Mouse (Mus musculus) heart, postnatal 0 days (tissue): ENCODE measurements at regions not wholly inside any gene's neighbourhood (a gene's known extent, or its start where the extent isn't known, plus 50 kb on each side); places are given as distances from the start of the nearest gene placed in this dataset.

Experiments used
- ATAC-seq: fragments of 200-750 bp; cut with Nextera tagmentation; 2 replicates; pipeline ENCODE4 v1.8.0; 2017; ENCODE audit warnings: low read depth, moderate number of reproducible peaks, moderate library complexity; ENCODE audit not compliant: insufficient read depth
- DNase-seq: peaks from one replicate; pipeline ENCODE4 v3.0.0-alpha.2; 2016; ENCODE audit warnings: low spot score
- H3K27ac ChIP-seq: fragments of 300-500 bp; sonication (generic); 2 replicates; pipeline ENCODE4 v1.5.1; 2014; ENCODE audit warnings: low read depth, mild to moderate bottlenecking
- H3K27me3 ChIP-seq: fragments of 300-500 bp; sonication (generic); 2 replicates; pipeline ENCODE4 v1.6.1; 2014; ENCODE audit warnings: low read length, mixed read lengths; ENCODE audit not compliant: control insufficient read depth, insufficient read depth
- H3K36me3 ChIP-seq: fragments of 300-500 bp; sonication (generic); replicated peaks from 2 replicates; pipeline ENCODE4 v1.6.1; 2014; ENCODE audit warnings: low read length, mixed read lengths; ENCODE audit not compliant: control insufficient read depth, insufficient read depth
- H3K4me1 ChIP-seq: fragments of 300-500 bp; sonication (generic); 2 replicates; pipeline ENCODE4 v1.6.1; 2014; ENCODE audit warnings: antibody characterized with exemption; ENCODE audit not compliant: control insufficient read depth, insufficient read depth
- H3K4me2 ChIP-seq: fragments of 300-500 bp; sonication (generic); 2 replicates; pipeline ENCODE4 v1.6.1; 2014; ENCODE audit warnings: low read depth, mild to moderate bottlenecking, low read length, moderate library complexity
- H3K4me3 ChIP-seq: fragments of 300-500 bp; sonication (generic); 2 replicates; pipeline ENCODE4 v1.5.1; 2014; ENCODE audit warnings: low read depth, low read length
- H3K9ac ChIP-seq: fragments of 300-500 bp; sonication (generic); replicated peaks from 2 replicates; pipeline ENCODE4 v1.6.1; 2014; ENCODE audit warnings: low read depth, low read length, mixed read lengths
- H3K9me3 ChIP-seq: fragments of 300-500 bp; sonication (generic); replicated peaks from 2 replicates; pipeline ENCODE4 v1.6.1; 2016; ENCODE audit warnings: low read length; ENCODE audit not compliant: control insufficient read depth
- CTCF ChIP-seq: IDR thresholded peaks from 2 replicates; pipeline ENCODE4 v1.5.1; 2016; ENCODE audit warnings: antibody characterized with exemption, control low read depth, low read depth
- EP300 ChIP-seq: IDR thresholded peaks from 2 replicates; pipeline ENCODE4 v1.6.1; 2016; ENCODE audit warnings: antibody characterized with exemption, low read depth
- WGBS: fragments of 180-500 bp; shearing (Covaris S2); extraction: QIAGEN DNeasy Blood & Tissue Kit; methylation state at CpG from one replicate; pipeline ENCODE4 v1.1.7; 2014; 5-methylcytosine and 5-hydroxymethylcytosine counted together

DNA sequence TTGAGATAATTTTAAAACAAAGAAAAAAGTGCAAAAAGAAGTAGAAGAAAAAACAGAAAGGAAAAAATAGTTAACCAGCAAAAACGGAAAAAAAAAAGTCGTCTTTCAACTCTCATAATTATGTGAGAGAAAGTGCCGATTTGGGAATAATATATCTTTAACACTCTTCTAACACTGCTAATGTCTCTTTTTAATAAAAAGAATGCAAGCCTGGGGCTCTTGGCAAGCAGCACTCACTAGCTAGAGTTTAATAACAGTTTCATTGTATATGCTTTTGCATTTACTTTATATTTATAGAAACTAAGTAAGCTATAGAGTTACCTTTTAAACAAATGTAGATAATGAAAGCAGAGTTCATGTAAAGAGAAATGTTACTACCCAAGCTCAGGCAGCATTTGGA, 107.5 kb downstream of the 4930444P10Rik start:
- no peak overlapping the region for H3K9ac ChIP-seq
- no peaks in the 10 kb centered on the region for H3K4me1 ChIP-seq
- TF ChIP-seq EP300 (no peak), CTCF (no peak)
- H3K27me3 ChIP-seq, result no peaks in the 10 kb centered on the region
- WGBS, result 70% methylated on average over 3 of the region's 3 CpGs
- H3K4me2 ChIP-seq, result no peak overlapping the region
- H3K4me3 ChIP-seq, result no peak overlapping the region
- H3K36me3 ChIP-seq, result no peaks in the 10 kb centered on the region
- DNase-seq (no peak), ATAC-seq (no peak)
- no peak overlapping the region for H3K27ac ChIP-seq
- H3K9me3 ChIP-seq, result no peaks in the 10 kb centered on the region

DNA sequence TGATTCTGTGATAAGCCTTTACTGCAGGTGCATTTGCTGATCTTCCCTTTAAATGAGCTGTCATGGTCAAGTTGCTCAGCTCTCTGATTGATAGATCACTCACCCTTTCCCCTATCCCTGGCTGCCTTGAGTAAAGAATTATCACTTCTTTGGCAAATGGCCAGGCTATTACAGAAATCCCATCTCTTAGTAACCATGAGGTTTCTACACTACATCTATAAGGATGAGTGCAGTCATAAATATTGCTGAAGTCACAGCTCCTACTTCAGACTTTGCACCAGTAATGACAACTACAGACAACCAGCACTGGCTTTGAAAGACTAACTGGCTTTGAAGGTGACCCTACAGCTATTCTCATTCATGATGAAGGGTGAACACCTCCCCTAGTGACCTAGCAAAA, 113.8 kb downstream of the 4930444P10Rik start:
- TF ChIP-seq EP300 (no peak), CTCF (no peak)
- no peak overlapping the region for H3K27ac ChIP-seq
- H3K4me3 ChIP-seq, result no peak overlapping the region
- H3K27me3 ChIP-seq, result no peaks in the 10 kb centered on the region
- H3K9ac ChIP-seq, result no peak overlapping the region
- H3K9me3 ChIP-seq, result no peaks in the 10 kb centered on the region
- DNase-seq (no peak), ATAC-seq (no peak)
- H3K4me1 ChIP-seq, result no peaks in the 10 kb centered on the region
- H3K36me3 ChIP-seq, result no peaks in the 10 kb centered on the region
- H3K4me2 ChIP-seq, result no peak overlapping the region

DNA sequence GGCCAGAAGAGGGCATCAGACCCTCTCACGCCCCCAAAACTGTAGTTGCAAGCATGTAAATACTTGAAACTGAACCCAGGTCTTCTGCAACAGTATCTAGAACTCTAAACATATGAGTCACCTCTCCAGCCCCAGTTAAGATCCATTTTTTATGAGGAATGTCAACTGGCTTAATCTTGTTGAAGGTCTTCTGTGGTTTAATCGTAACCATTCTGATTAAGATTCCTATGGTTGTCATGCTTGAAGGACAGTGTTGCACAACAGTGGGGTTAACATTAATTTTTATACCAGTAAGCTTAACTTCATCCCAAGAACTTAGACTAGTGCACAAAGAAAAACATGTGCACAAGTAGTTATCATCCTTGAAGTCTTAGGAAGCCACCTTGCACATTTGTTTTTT, 133.5 kb downstream of the 4930444P10Rik start:
- H3K9me3 ChIP-seq, result no peaks in the 10 kb centered on the region
- TF ChIP-seq EP300 (no peak), CTCF (no peak)
- H3K4me3 ChIP-seq, result no peak overlapping the region
- no peak overlapping the region for H3K27ac ChIP-seq
- 80% methylated on average over 2 of the region's 2 CpGs for WGBS
- ATAC-seq (no peak), DNase-seq (no peak)
- no peak overlapping the region for H3K4me2 ChIP-seq
- H3K9ac ChIP-seq, result no peak overlapping the region
- H3K4me1 ChIP-seq, result no peaks in the 10 kb centered on the region
- no peaks in the 10 kb centered on the region for H3K36me3 ChIP-seq
- no peaks in the 10 kb centered on the region for H3K27me3 ChIP-seq

DNA sequence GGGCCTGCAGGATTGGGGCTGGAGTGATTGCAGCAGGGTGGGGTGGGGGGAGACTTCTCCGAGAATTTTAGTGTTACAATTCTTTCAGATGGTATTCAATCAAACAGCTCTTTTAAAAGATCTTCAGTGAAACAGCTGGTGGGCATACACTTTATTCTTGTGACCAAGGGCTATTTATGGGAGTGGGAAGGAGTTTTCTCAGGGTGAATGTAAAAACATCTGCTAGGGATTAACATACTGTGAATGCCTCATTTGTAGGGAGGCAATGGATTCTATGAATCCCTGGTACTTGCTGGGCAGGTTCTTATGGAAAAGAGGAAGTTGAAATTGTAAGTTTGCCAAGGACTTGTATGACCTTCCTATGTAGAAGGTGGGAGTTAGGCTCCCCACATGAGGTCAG, 134.5 kb downstream of the 4930444P10Rik start:
- Histone ChIP-seq H3K4me1 (no peaks in the 10 kb centered on the region), H3K36me3 (no peaks in the 10 kb centered on the region), H3K4me3 (no peak overlapping the region), H3K27me3 (no peaks in the 10 kb centered on the region), H3K9ac (no peak overlapping the region), H3K27ac (no peak overlapping the region), H3K9me3 (no peaks in the 10 kb centered on the region), H3K4me2 (no peak overlapping the region)
- DNase-seq (no peak), ATAC-seq (no peak)
- WGBS, result 68% methylated on average over 1 of the region's 1 CpGs
- TF ChIP-seq EP300, result no peak

DNA sequence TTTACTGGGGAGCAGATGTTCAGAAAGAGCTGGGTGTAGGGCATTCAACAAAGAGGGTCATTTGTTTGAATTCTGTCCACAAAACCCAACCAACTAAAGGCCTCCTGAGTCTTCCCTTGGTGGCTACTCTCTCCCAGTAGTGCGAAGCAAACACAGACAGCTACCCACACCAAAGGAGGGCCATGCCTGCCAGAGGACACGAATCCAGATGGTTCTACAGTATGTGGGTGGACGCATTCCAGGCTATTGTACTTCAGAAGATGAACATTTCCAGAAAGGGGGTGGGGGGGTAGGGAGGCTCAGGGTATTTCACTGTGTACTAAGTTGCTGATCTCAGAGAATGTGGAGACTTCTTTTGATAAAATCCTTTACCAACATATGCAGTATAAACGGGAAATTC, 149.5 kb downstream of the 4930444P10Rik start:
- Histone ChIP-seq H3K9me3 (no peaks in the 10 kb centered on the region), H3K27me3 (no peaks in the 10 kb centered on the region), H3K9ac (no peak overlapping the region), H3K4me2 (no peak overlapping the region), H3K27ac (no peak overlapping the region), H3K4me1 (no peaks in the 10 kb centered on the region), H3K4me3 (no peak overlapping the region), H3K36me3 (no peaks in the 10 kb centered on the region)
- TF ChIP-seq EP300 (no peak), CTCF (no peak)
- WGBS, result 61% methylated on average over 4 of the region's 4 CpGs
- ATAC-seq (no peak), DNase-seq (no peak)

DNA sequence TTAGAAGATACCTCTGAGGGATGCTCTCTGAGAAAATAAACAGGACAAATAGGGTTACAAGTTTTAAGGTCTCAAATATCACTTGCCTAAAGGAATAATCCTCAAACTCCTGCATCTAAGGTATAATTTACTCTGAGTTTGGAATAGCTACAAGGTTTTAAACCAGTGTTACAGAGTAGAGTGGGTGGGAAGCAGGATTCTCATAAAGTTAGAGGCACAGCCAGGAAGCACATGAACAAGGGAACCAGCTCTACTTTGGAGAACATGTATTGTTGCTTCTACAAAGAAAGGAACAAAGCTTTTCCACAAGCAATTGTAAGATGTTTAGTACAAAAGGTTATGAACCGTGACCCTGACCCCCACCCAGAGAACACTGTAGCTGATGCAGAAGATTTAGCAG, 150.1 kb downstream of the 4930444P10Rik start:
- Histone ChIP-seq H3K27me3 (no peaks in the 10 kb centered on the region), H3K36me3 (no peaks in the 10 kb centered on the region), H3K9me3 (no peaks in the 10 kb centered on the region), H3K27ac (no peak overlapping the region), H3K4me3 (no peak overlapping the region), H3K4me1 (no peaks in the 10 kb centered on the region), H3K9ac (no peak overlapping the region), H3K4me2 (no peak overlapping the region)
- no peak for TF ChIP-seq CTCF
- TF ChIP-seq EP300, result no peak
- DNase-seq (no peak), ATAC-seq (no peak)
- WGBS, result 62% methylated on average over 1 of the region's 1 CpGs
